Mouse (Mus musculus) forebrain, embryonic 12.5 days (tissue): ENCODE measurements around the gene Drc3. TPM values are rescaled to one million over a fixed set of nuclear protein-coding genes. Genes with fewer than 3 reads are reported as not detected.

Experiments used
- ATAC-seq: fragments of 200-750 bp; cut with Nextera tagmentation; 2 replicates; pipeline ENCODE4 v1.8.0; 2017; ENCODE audit warnings: moderate TSS enrichment; ENCODE audit not compliant: low FRiP score
- H3K27ac ChIP-seq: fragments of 300-500 bp; sonication (generic); 2 replicates; pipeline ENCODE4 v1.5.1; 2016; ENCODE audit warnings: mild to moderate bottlenecking
- H3K27me3 ChIP-seq: fragments of 300-500 bp; sonication (generic); 2 replicates; pipeline ENCODE4 v1.6.1; 2016; ENCODE audit warnings: mild to moderate bottlenecking
- H3K36me3 ChIP-seq: fragments of 300-500 bp; sonication (generic); replicated peaks from 2 replicates; pipeline ENCODE4 v1.6.1; 2016; ENCODE audit warnings: mild to moderate bottlenecking
- H3K4me1 ChIP-seq: fragments of 300-500 bp; sonication (generic); 2 replicates; pipeline ENCODE4 v1.6.1; 2016
- H3K4me2 ChIP-seq: fragments of 300-500 bp; sonication (generic); 2 replicates; pipeline ENCODE4 v1.6.1; 2016; ENCODE audit warnings: mild to moderate bottlenecking, moderate library complexity
- H3K4me3 ChIP-seq: fragments of 300-500 bp; sonication (generic); replicated peaks from 2 replicates; pipeline ENCODE4 v1.5.1; 2016; ENCODE audit warnings: mild to moderate bottlenecking
- H3K9ac ChIP-seq: fragments of 300-500 bp; sonication (generic); 2 replicates; pipeline ENCODE4 v1.6.1; 2016; ENCODE audit warnings: mild to moderate bottlenecking
- H3K9me3 ChIP-seq: fragments of 300-500 bp; sonication (generic); 2 replicates; pipeline ENCODE4 v1.6.1; 2016
- WGBS: fragments of 180-500 bp; shearing (Covaris S2); methylation state at CpG from one replicate; pipeline ENCODE4 v1.1.7; 2016; 5-methylcytosine and 5-hydroxymethylcytosine counted together
- polyA plus RNA-seq: library from polyadenylated mRNA; unstranded; fragments of >200 nt; fragmentation: Nextera tagmentation; extraction: Ambion mirVana; gene quantifications from 2 replicates; pipeline ENCODE4 v1.2.1, GENCODE M21; 2016

Gene Drc3
- polyA plus RNA-seq, 1 experiment from 2014 or later: 3.0 TPM

GRCm38 (mm10) chr11:60317376-60318102 is 35.6 kb upstream of the Drc3 start:
- no peak for ATAC-seq
- H3K4me1 ChIP-seq: peaks cover 32% of the 10 kb centered on the region
- H3K27ac ChIP-seq: no peak overlapping the region
- no peak overlapping the region for H3K9ac ChIP-seq
- H3K9me3 ChIP-seq: no peaks in the 10 kb centered on the region
- H3K36me3 ChIP-seq: no peaks in the 10 kb centered on the region
- no peak overlapping the region for H3K4me3 ChIP-seq
- WGBS: 82% methylated on average over 7 of the region's 7 CpGs
- no peaks in the 10 kb centered on the region for H3K27me3 ChIP-seq
- H3K4me2 ChIP-seq: no peak overlapping the region

GRCm38 (mm10) chr11:60318716-60319115 is 34.4 kb upstream of the Drc3 start:
- WGBS: 45% methylated on average over 5 of the region's 5 CpGs
- H3K27me3 ChIP-seq: no peaks in the 10 kb centered on the region
- H3K27ac ChIP-seq: no peak overlapping the region
- no peak for ATAC-seq
- no peak overlapping the region for H3K4me2 ChIP-seq
- no peaks in the 10 kb centered on the region for H3K9me3 ChIP-seq
- no peak overlapping the region for H3K4me3 ChIP-seq
- no peak overlapping the region for H3K9ac ChIP-seq
- no peaks in the 10 kb centered on the region for H3K36me3 ChIP-seq
- H3K4me1 ChIP-seq: peaks cover 31% of the 10 kb centered on the region

GRCm38 (mm10) chr11:60319257-60320066 is 33.7 kb upstream of the Drc3 start:
- H3K4me2 ChIP-seq: no peak overlapping the region
- 74% methylated on average over 10 of the region's 10 CpGs for WGBS
- no peaks in the 10 kb centered on the region for H3K36me3 ChIP-seq
- H3K27ac ChIP-seq: no peak overlapping the region
- no peak for ATAC-seq
- no peaks in the 10 kb centered on the region for H3K9me3 ChIP-seq
- H3K27me3 ChIP-seq: no peaks in the 10 kb centered on the region
- H3K9ac ChIP-seq: no peak overlapping the region
- no peak overlapping the region for H3K4me3 ChIP-seq
- H3K4me1 ChIP-seq: peaks cover 31% of the 10 kb centered on the region

- whole genome bisulfite sequencing: 80% methylated on average over 8 of the region's 8 CpGs
- H3K4me2 ChIP-seq: no peak overlapping the region
- H3K27ac ChIP-seq: no peak overlapping the region
- no peaks in the 10 kb centered on the region for H3K27me3 ChIP-seq
- no peaks in the 10 kb centered on the region for H3K9me3 ChIP-seq
- peaks cover 31% of the 10 kb centered on the region for H3K4me1 ChIP-seq
- no peak overlapping the region for H3K4me3 ChIP-seq
- H3K9ac ChIP-seq: no peak overlapping the region
- H3K36me3 ChIP-seq: no peaks in the 10 kb centered on the region
- ATAC-seq: no peak
These were observed 32.6 kb upstream of the Drc3 start for GRCm38 (mm10) chr11:60320426-60321037.

GRCm38 (mm10) chr11:60321438-60321837 is 31.7 kb upstream of the Drc3 start:
- Histone ChIP-seq H3K36me3 (no peaks in the 10 kb centered on the region), H3K27me3 (no peaks in the 10 kb centered on the region), H3K9ac (no peak overlapping the region), H3K4me1 (peaks cover 25% of the 10 kb centered on the region), H3K4me3 (no peak overlapping the region), H3K9me3 (no peaks in the 10 kb centered on the region), H3K27ac (no peak overlapping the region), H3K4me2 (no peak overlapping the region)
- ATAC-seq: no peak
- WGBS: 82% methylated on average over 2 of the region's 2 CpGs

GRCm38 (mm10) chr11:60323731-60324130 is 29.4 kb upstream of the Drc3 start:
- no peak for ATAC-seq
- no peaks in the 10 kb centered on the region for H3K36me3 ChIP-seq
- no peaks in the 10 kb centered on the region for H3K27me3 ChIP-seq
- H3K9ac ChIP-seq: no peak overlapping the region
- no peak overlapping the region for H3K4me2 ChIP-seq
- no peak overlapping the region for H3K27ac ChIP-seq
- no peak overlapping the region for H3K4me3 ChIP-seq
- peaks cover 16% of the 10 kb centered on the region for H3K4me1 ChIP-seq
- no peaks in the 10 kb centered on the region for H3K9me3 ChIP-seq

GRCm38 (mm10) chr11:60330551-60330950 is 22.6 kb upstream of the Drc3 start:
- Histone ChIP-seq H3K27me3 (no peaks in the 10 kb centered on the region), H3K36me3 (no peaks in the 10 kb centered on the region), H3K27ac (no peak overlapping the region), H3K4me3 (no peak overlapping the region), H3K9ac (no peak overlapping the region), H3K4me1 (no peaks in the 10 kb centered on the region), H3K9me3 (no peaks in the 10 kb centered on the region), H3K4me2 (no peak overlapping the region)
- WGBS: 90% methylated on average over 4 of the region's 4 CpGs
- no peak for ATAC-seq

- H3K9ac ChIP-seq: no peak overlapping the region
- ATAC-seq: no peak
These were observed 19.7 kb upstream of the Drc3 start for GRCm38 (mm10) chr11:60333461-60333860.

GRCm38 (mm10) chr11:60334124-60334523 is 19.0 kb upstream of the Drc3 start:
- no peaks in the 10 kb centered on the region for H3K27me3 ChIP-seq
- H3K9ac ChIP-seq: no peak overlapping the region
- H3K36me3 ChIP-seq: no peaks in the 10 kb centered on the region
- H3K9me3 ChIP-seq: no peaks in the 10 kb centered on the region
- H3K4me1 ChIP-seq: no peaks in the 10 kb centered on the region; the same call in 1 of the 2 replicates
- no peak overlapping the region for H3K4me2 ChIP-seq
- no peak overlapping the region for H3K27ac ChIP-seq
- no peak overlapping the region for H3K4me3 ChIP-seq
- no peak for ATAC-seq
- 71% methylated on average over 3 of the region's 3 CpGs for WGBS

More at GRCm38 (mm10) chr11:60333461-60333860, 19.7 kb upstream of the Drc3 start:
- Histone ChIP-seq H3K36me3 (no peaks in the 10 kb centered on the region), H3K4me3 (no peak overlapping the region), H3K27me3 (no peaks in the 10 kb centered on the region), H3K9me3 (no peaks in the 10 kb centered on the region), H3K27ac (no peak overlapping the region), H3K4me2 (no peak overlapping the region), H3K4me1 (no peaks in the 10 kb centered on the region; the same call in 1 of the 2 replicates)
- 88% methylated on average over 5 of the region's 5 CpGs for WGBS

GRCm38 (mm10) chr11:60335771-60336170 is 17.4 kb upstream of the Drc3 start:
- ATAC-seq: no peak
- Histone ChIP-seq H3K4me2 (no peak overlapping the region), H3K4me3 (no peak overlapping the region), H3K36me3 (no peaks in the 10 kb centered on the region), H3K9ac (no peak overlapping the region), H3K9me3 (no peaks in the 10 kb centered on the region), H3K4me1 (no peaks in the 10 kb centered on the region; the same call in 1 of the 2 replicates), H3K27ac (no peak overlapping the region), H3K27me3 (no peaks in the 10 kb centered on the region)
- 39% methylated on average over 2 of the region's 2 CpGs for WGBS

- Histone ChIP-seq H3K4me2 (no peak overlapping the region), H3K4me1 (no peaks in the 10 kb centered on the region; the same call in 1 of the 2 replicates), H3K27me3 (no peaks in the 10 kb centered on the region), H3K9ac (no peak overlapping the region), H3K4me3 (no peak overlapping the region), H3K27ac (no peak overlapping the region), H3K9me3 (no peaks in the 10 kb centered on the region), H3K36me3 (no peaks in the 10 kb centered on the region)
- 63% methylated on average over 4 of the region's 4 CpGs for WGBS
- ATAC-seq: no peak
These were observed 14.8 kb upstream of the Drc3 start for GRCm38 (mm10) chr11:60338291-60338690.

GRCm38 (mm10) chr11:60339361-60339760 is 13.8 kb upstream of the Drc3 start:
- H3K9ac ChIP-seq: no peak overlapping the region
- H3K9me3 ChIP-seq: no peaks in the 10 kb centered on the region
- no peak for ATAC-seq
- H3K27ac ChIP-seq: no peak overlapping the region
- no peaks in the 10 kb centered on the region for H3K27me3 ChIP-seq
- H3K4me1 ChIP-seq: no peaks in the 10 kb centered on the region; the same call in 1 of the 2 replicates
- no peak overlapping the region for H3K4me2 ChIP-seq
- no peaks in the 10 kb centered on the region for H3K36me3 ChIP-seq
- H3K4me3 ChIP-seq: no peak overlapping the region
- 93% methylated on average over 12 of the region's 12 CpGs for WGBS
